Comparison of ENCODE assay signal across 17 mouse cellular contexts in the genomic region with DNA sequence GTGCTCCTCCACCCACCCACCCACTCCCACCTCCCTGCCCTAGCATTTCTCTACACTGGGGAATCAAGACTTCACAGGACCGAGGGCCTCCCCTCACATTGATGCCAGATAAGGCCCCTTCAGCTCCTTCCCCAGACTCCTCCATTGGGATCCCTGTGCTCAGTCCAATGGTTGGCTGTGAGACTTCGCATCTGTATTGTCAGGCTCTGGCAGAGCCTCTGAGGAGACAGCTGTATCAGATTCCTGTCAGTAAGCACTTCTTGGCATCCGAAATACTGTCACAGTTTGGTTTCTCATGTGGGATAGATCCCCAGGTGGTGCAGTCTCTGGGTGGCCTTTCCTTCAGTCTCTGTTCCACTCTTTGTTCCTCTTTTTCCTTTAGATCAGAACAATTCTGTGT.
"Had no signal": no experiment of that assay in that cellular context is flagged by ENCODE, and none has a peak within 500 bp of the region (broad histone marks: within the 10 kb centered on the region; RNA-seq: fewer than 3 reads in every experiment).

No protein-coding gene starts in this region.

- ATAC-seq: liver, postnatal 0 days; midbrain, embryonic 13.5 days; midbrain, embryonic 15.5 days had no signal

- H3K36me3 ChIP-seq: liver, embryonic 13.5 days; liver, embryonic 15.5 days; midbrain, embryonic 13.5 days; midbrain, embryonic 15.5 days; neural tube, embryonic 12.5 days; stomach, embryonic 15.5 days had no signal

- DNase-seq: liver; liver, embryonic 13.5 days; liver, postnatal 0 days; right cerebral cortex, postnatal 14 days; thymus, adult 2 months; thymus, postnatal 25 days; thymus, postnatal 4 days had no signal

- H3K9me3 ChIP-seq: liver, embryonic 15.5 days; midbrain, embryonic 15.5 days; neural tube, embryonic 12.5 days; stomach, embryonic 15.5 days had no signal

- H3K4me3 ChIP-seq: liver, embryonic 13.5 days; liver, embryonic 15.5 days; megakaryocyte, embryonic 14.5 days; midbrain, embryonic 13.5 days; midbrain, embryonic 15.5 days; neural tube, embryonic 12.5 days; stomach, embryonic 15.5 days had no signal

- H3K27ac ChIP-seq: liver, embryonic 13.5 days; liver, embryonic 15.5 days; macrophage; midbrain, embryonic 13.5 days; midbrain, embryonic 15.5 days; neural tube, embryonic 12.5 days; stomach, embryonic 15.5 days; stomach, postnatal 0 days had no signal

- H3K4me2 ChIP-seq: liver, embryonic 11.5 days; liver, embryonic 13.5 days; liver, embryonic 15.5 days; midbrain, embryonic 11.5 days; midbrain, embryonic 13.5 days; midbrain, embryonic 15.5 days; neural tube, embryonic 12.5 days; stomach, embryonic 15.5 days had no signal

- H3K9ac ChIP-seq: liver, embryonic 13.5 days; liver, embryonic 15.5 days; liver, postnatal 0 days; midbrain, embryonic 13.5 days; midbrain, embryonic 15.5 days; neural tube, embryonic 12.5 days; stomach, embryonic 15.5 days had no signal

- H3K4me1 ChIP-seq: liver, embryonic 13.5 days; liver, embryonic 15.5 days; midbrain, embryonic 13.5 days; midbrain, embryonic 15.5 days; neural tube, embryonic 12.5 days; stomach, embryonic 15.5 days had no signal

- H3K27me3 ChIP-seq: liver, embryonic 13.5 days; liver, embryonic 15.5 days; megakaryocyte, embryonic 14.5 days; midbrain, embryonic 13.5 days; midbrain, embryonic 15.5 days; neural tube, embryonic 12.5 days; stomach, embryonic 15.5 days had no signal
